Mouse (Mus musculus) neural tube, embryonic 14.5 days (tissue): ENCODE measurements at regions not wholly inside any gene's neighbourhood (a gene's known extent, or its start where the extent isn't known, plus 50 kb on each side); places are given as distances from the start of the nearest gene placed in this dataset.

Source experiments
- ATAC-seq: fragments of 200-750 bp; cut with Nextera tagmentation; 2 replicates; pipeline ENCODE4 v1.8.0; 2017; ENCODE audit warnings: low read depth, mild to moderate bottlenecking, moderate TSS enrichment, moderate library complexity
- H3K27ac ChIP-seq: fragments of 300-500 bp; sonication (generic); 2 replicates; pipeline ENCODE4 v1.5.1; 2014; ENCODE audit warnings: low read depth, mild to moderate bottlenecking, control low read depth, low read length, moderate library complexity, mixed read lengths
- H3K27me3 ChIP-seq: fragments of 300-500 bp; sonication (generic); 2 replicates; pipeline ENCODE4 v1.6.1; 2014; ENCODE audit warnings: low read length; ENCODE audit not compliant: control insufficient read depth, insufficient read depth
- H3K36me3 ChIP-seq: fragments of 300-500 bp; sonication (generic); 2 replicates; pipeline ENCODE4 v1.6.1; 2014; ENCODE audit warnings: low read length, mixed read lengths; ENCODE audit not compliant: control insufficient read depth, insufficient read depth
- H3K4me1 ChIP-seq: fragments of 300-500 bp; sonication (generic); 2 replicates; pipeline ENCODE4 v1.6.1; 2014; ENCODE audit warnings: low read length; ENCODE audit not compliant: control insufficient read depth, insufficient read depth
- H3K4me2 ChIP-seq: fragments of 300-500 bp; sonication (generic); 2 replicates; pipeline ENCODE4 v1.6.1; 2014; ENCODE audit warnings: mild to moderate bottlenecking, low read depth, low read length, control low read depth
- H3K4me3 ChIP-seq: fragments of 300-500 bp; sonication (generic); 2 replicates; pipeline ENCODE4 v1.5.1; 2014; ENCODE audit warnings: low read depth, low read length, control low read depth, mixed read lengths
- H3K9ac ChIP-seq: fragments of 300-500 bp; sonication (generic); replicated peaks from 2 replicates; pipeline ENCODE4 v1.6.1; 2014; ENCODE audit warnings: low read depth, mild to moderate bottlenecking, control low read depth, low read length, mixed read lengths
- H3K9me3 ChIP-seq: fragments of 300-500 bp; sonication (generic); 2 replicates; pipeline ENCODE4 v1.6.1; 2016; ENCODE audit warnings: low read length; ENCODE audit not compliant: control insufficient read depth
- WGBS: fragments of 180-500 bp; shearing (Covaris S2); extraction: QIAGEN DNeasy Blood & Tissue Kit; methylation state at CpG from one replicate; pipeline ENCODE4 v1.1.7; 2014; 5-methylcytosine and 5-hydroxymethylcytosine counted together

- no peak for ATAC-seq
- no peaks in the 10 kb centered on the region for H3K36me3 ChIP-seq
- no peak overlapping the region for H3K9ac ChIP-seq
- H3K27me3 ChIP-seq: no peaks in the 10 kb centered on the region
- no peak overlapping the region for H3K4me3 ChIP-seq
- WGBS: 78% methylated on average over 3 of the region's 3 CpGs
- H3K27ac ChIP-seq: no peak overlapping the region
- H3K4me1 ChIP-seq: no peaks in the 10 kb centered on the region
- H3K4me2 ChIP-seq: no peak overlapping the region
- H3K9me3 ChIP-seq: no peaks in the 10 kb centered on the region
These were observed 662.0 kb downstream of the Stpg2 start for GRCm38 (mm10) chr3:139867499-139867898.

GRCm38 (mm10) chr3:139869779-139870178, 664.3 kb downstream of the Stpg2 start:
- WGBS: 89% methylated on average over 3 of the region's 3 CpGs
- Histone ChIP-seq H3K36me3 (no peaks in the 10 kb centered on the region), H3K4me3 (no peak overlapping the region), H3K9me3 (no peaks in the 10 kb centered on the region), H3K9ac (no peak overlapping the region), H3K27ac (no peak overlapping the region), H3K4me2 (no peak overlapping the region), H3K27me3 (no peaks in the 10 kb centered on the region), H3K4me1 (no peaks in the 10 kb centered on the region)
- no peak for ATAC-seq

GRCm38 (mm10) chr3:139885942-139886860, 680.7 kb downstream of the Stpg2 start:
- Histone ChIP-seq H3K4me3 (no peak overlapping the region), H3K9ac (no peak overlapping the region), H3K27ac (no peak overlapping the region), H3K4me1 (no peaks in the 10 kb centered on the region), H3K36me3 (no peaks in the 10 kb centered on the region), H3K4me2 (no peak overlapping the region), H3K9me3 (no peaks in the 10 kb centered on the region), H3K27me3 (no peaks in the 10 kb centered on the region)
- 16% methylated on average over 14 of the region's 14 CpGs for WGBS
- peak; percentile 90 for ATAC-seq

- ATAC-seq: no peak
- Histone ChIP-seq H3K27me3 (no peaks in the 10 kb centered on the region), H3K4me1 (no peaks in the 10 kb centered on the region), H3K27ac (no peak overlapping the region), H3K4me2 (no peak overlapping the region), H3K36me3 (no peaks in the 10 kb centered on the region), H3K9me3 (no peaks in the 10 kb centered on the region), H3K4me3 (no peak overlapping the region), H3K9ac (no peak overlapping the region)
- WGBS: 62% methylated on average over 5 of the region's 5 CpGs
These were observed 681.8 kb downstream of the Stpg2 start for GRCm38 (mm10) chr3:139887265-139887664.

- no peak overlapping the region for H3K4me3 ChIP-seq
- H3K4me1 ChIP-seq: no peaks in the 10 kb centered on the region
- no peaks in the 10 kb centered on the region for H3K27me3 ChIP-seq
- 68% methylated on average over 1 of the region's 1 CpGs for WGBS
- no peaks in the 10 kb centered on the region for H3K36me3 ChIP-seq
- H3K4me2 ChIP-seq: no peak overlapping the region
- no peak overlapping the region for H3K27ac ChIP-seq
- no peak overlapping the region for H3K9ac ChIP-seq
- no peaks in the 10 kb centered on the region for H3K9me3 ChIP-seq
- ATAC-seq: no peak
These were observed 683.0 kb downstream of the Stpg2 start for GRCm38 (mm10) chr3:139888537-139888936.

GRCm38 (mm10) chr3:139890186-139890585, 684.7 kb downstream of the Stpg2 start:
- 56% methylated on average over 2 of the region's 2 CpGs for WGBS
- Histone ChIP-seq H3K36me3 (no peaks in the 10 kb centered on the region), H3K4me2 (no peak overlapping the region), H3K4me3 (no peak overlapping the region), H3K4me1 (no peaks in the 10 kb centered on the region), H3K9me3 (no peaks in the 10 kb centered on the region), H3K27me3 (no peaks in the 10 kb centered on the region), H3K9ac (no peak overlapping the region), H3K27ac (no peak overlapping the region)
- ATAC-seq: no peak

- 91% methylated on average over 5 of the region's 5 CpGs for WGBS
- ATAC-seq: no peak
- Histone ChIP-seq H3K4me3 (no peak overlapping the region), H3K27ac (no peak overlapping the region), H3K4me1 (peaks cover 4% of the 10 kb centered on the region; the same call in 1 of the 2 replicates), H3K27me3 (no peaks in the 10 kb centered on the region), H3K36me3 (no peaks in the 10 kb centered on the region), H3K9ac (no peak overlapping the region), H3K4me2 (no peak overlapping the region), H3K9me3 (no peaks in the 10 kb centered on the region)
These were observed 692.4 kb downstream of the Stpg2 start for GRCm38 (mm10) chr3:139897894-139898293.

GRCm38 (mm10) chr3:139899213-139899612, 693.7 kb downstream of the Stpg2 start:
- no peak for ATAC-seq
- no peaks in the 10 kb centered on the region for H3K36me3 ChIP-seq
- H3K27ac ChIP-seq: no peak overlapping the region
- H3K4me1 ChIP-seq: peaks cover 4% of the 10 kb centered on the region; the same call in 1 of the 2 replicates
- no peak overlapping the region for H3K4me2 ChIP-seq
- no peak overlapping the region for H3K4me3 ChIP-seq
- no peaks in the 10 kb centered on the region for H3K27me3 ChIP-seq
- H3K9me3 ChIP-seq: no peaks in the 10 kb centered on the region
- 8% methylated on average over 5 of the region's 5 CpGs for WGBS
- no peak overlapping the region for H3K9ac ChIP-seq

- no peak overlapping the region for H3K4me2 ChIP-seq
- H3K27ac ChIP-seq: no peak overlapping the region
- H3K36me3 ChIP-seq: no peaks in the 10 kb centered on the region
- no peak overlapping the region for H3K4me3 ChIP-seq
- no peak overlapping the region for H3K9ac ChIP-seq
- H3K27me3 ChIP-seq: no peaks in the 10 kb centered on the region
- no peaks in the 10 kb centered on the region for H3K9me3 ChIP-seq
- ATAC-seq: no peak
- WGBS: 53% methylated on average over 2 of the region's 2 CpGs
- no peaks in the 10 kb centered on the region for H3K4me1 ChIP-seq
These were observed 708.3 kb downstream of the Stpg2 start for GRCm38 (mm10) chr3:139913639-139914330.
